Mouse (Mus musculus) hindbrain, embryonic 14.5 days (tissue): ENCODE data around the gene Klhl22. TPM values are rescaled to one million over a fixed set of nuclear protein-coding genes. Genes with fewer than 3 reads are reported as not detected.
A peak's percentile ranks its signal among the peaks of the same experiment; 100 is the strongest.

Experiments
- ATAC-seq: fragments of 200-750 bp; cut with Nextera tagmentation; 2 replicates; pipeline ENCODE4 v1.8.0; 2017; ENCODE audit warnings: moderate number of reproducible peaks, mild to moderate bottlenecking, moderate TSS enrichment, moderate library complexity; ENCODE audit not compliant: low FRiP score
- DNase-seq: peaks from one replicate; pipeline ENCODE4 v3.0.0-alpha.2; 2015; ENCODE audit warnings: low spot score
- H3K27ac ChIP-seq: fragments of 300-500 bp; sonication (generic); 2 replicates; pipeline ENCODE4 v1.5.1; 2014; ENCODE audit warnings: mild to moderate bottlenecking, moderate library complexity
- H3K27me3 ChIP-seq: fragments of 300-500 bp; sonication (generic); 2 replicates; pipeline ENCODE4 v1.6.1; 2014; ENCODE audit warnings: mild to moderate bottlenecking, low read length, mixed read lengths; ENCODE audit not compliant: control insufficient read depth, insufficient read depth
- H3K36me3 ChIP-seq: fragments of 300-500 bp; sonication (generic); replicated peaks from 2 replicates; pipeline ENCODE4 v1.6.1; 2014; ENCODE audit not compliant: control insufficient read depth, insufficient read depth
- H3K4me1 ChIP-seq: fragments of 300-500 bp; sonication (generic); replicated peaks from 2 replicates; pipeline ENCODE4 v1.6.1; 2014; ENCODE audit warnings: antibody characterized with exemption, low read length, mixed read lengths; ENCODE audit not compliant: control insufficient read depth, insufficient read depth
- H3K4me2 ChIP-seq: fragments of 300-500 bp; sonication (generic); replicated peaks from 2 replicates; pipeline ENCODE4 v1.6.1; 2014; ENCODE audit warnings: mild to moderate bottlenecking, moderate library complexity
- H3K4me3 ChIP-seq: fragments of 300-500 bp; sonication (generic); replicated peaks from 2 replicates; pipeline ENCODE4 v1.5.1; 2014; ENCODE audit warnings: mild to moderate bottlenecking, low read length
- H3K9ac ChIP-seq: fragments of 300-500 bp; sonication (generic); 2 replicates; pipeline ENCODE4 v1.6.1; 2014
- H3K9me3 ChIP-seq: fragments of 300-500 bp; sonication (generic); 2 replicates; pipeline ENCODE4 v1.6.1; 2016; ENCODE audit warnings: low read length; ENCODE audit not compliant: control insufficient read depth
- WGBS: fragments of 180-500 bp; shearing (Covaris S2); extraction: QIAGEN DNeasy Blood & Tissue Kit; methylation state at CpG from one replicate; pipeline ENCODE4 v1.1.7; 2014; 5-methylcytosine and 5-hydroxymethylcytosine counted together
- polyA plus RNA-seq: library from polyadenylated mRNA; unstranded; fragments of >200 nt; fragmentation: Nextera tagmentation; extraction: Ambion mirVana; gene quantifications from 2 replicates; pipeline ENCODE4 v1.2.1, GENCODE M21; 2014

The Klhl22 gene
- polyA plus RNA-seq: 82.1 and 96.0 TPM in 2 replicates

GRCm38 (mm10) chr16:17759344-17759773, at the start of gene Klhl22:
Klhl22 (plus strand) TSS chr16:17759618.
- 2% methylated on average over 22 of the region's 28 CpGs for WGBS
- H3K4me3 ChIP-seq: peak within 1 kb of the TSS; percentile 56
- ATAC-seq: peak; percentile 93
- peaks cover 5% of the 10 kb centered on the region; the same call in 1 of the 2 replicates for H3K36me3 ChIP-seq
- 0 out of 2 replicates have a peak, but pooled peaks cover 6% of the 10 kb centered on the region for H3K27me3 ChIP-seq
- peaks cover 14% of the 10 kb centered on the region for H3K4me1 ChIP-seq
- DNase-seq: peak; percentile 94
- peak within 1 kb of the TSS; percentile 85 for H3K9ac ChIP-seq
- H3K9me3 ChIP-seq: no peaks in the 10 kb centered on the region
- H3K27ac ChIP-seq: peak within 1 kb of the TSS; percentile 64
- peak within 1 kb of the TSS; percentile 75 for H3K4me2 ChIP-seq

- Histone ChIP-seq H3K36me3 (no peaks in the 10 kb centered on the region), H3K4me2 (no peak overlapping the region), H3K4me3 (no peak overlapping the region), H3K4me1 (peaks cover 13% of the 10 kb centered on the region), H3K27me3 (no peaks in the 10 kb centered on the region), H3K9me3 (no peaks in the 10 kb centered on the region), H3K27ac (no peak overlapping the region), H3K9ac (no peak overlapping the region)
- WGBS: 93% methylated on average over 1 of the region's 1 CpGs
- no peak for DNase-seq
- no peak for ATAC-seq
Observed at GRCm38 (mm10) chr16:17717791-17718190, 41.6 kb upstream of the Klhl22 start.

- Histone ChIP-seq H3K9ac (peak overlapping the region; percentile 89), H3K9me3 (no peaks in the 10 kb centered on the region), H3K4me2 (peak overlapping the region; percentile 94), H3K4me3 (peak overlapping the region; percentile 93), H3K27me3 (no peaks in the 10 kb centered on the region), H3K4me1 (peaks cover 13% of the 10 kb centered on the region), H3K36me3 (no peaks in the 10 kb centered on the region), H3K27ac (no peak overlapping the region)
- 69% methylated on average over 9 of the region's 9 CpGs for WGBS
- ATAC-seq (no peak), DNase-seq (no peak)
Observed at GRCm38 (mm10) chr16:17721114-17721808, 38.2 kb upstream of the Klhl22 start.

- ATAC-seq (no peak; the same call in 1 of the 2 replicates), DNase-seq (no peak)
- WGBS: 10% methylated on average over 10 of the region's 10 CpGs
- Histone ChIP-seq H3K4me3 (peak overlapping the region; percentile 93), H3K4me2 (peak overlapping the region; percentile 94), H3K27ac (peak overlapping the region; percentile 82), H3K27me3 (no peaks in the 10 kb centered on the region), H3K9me3 (no peaks in the 10 kb centered on the region), H3K4me1 (peaks cover 13% of the 10 kb centered on the region), H3K36me3 (no peaks in the 10 kb centered on the region), H3K9ac (peak overlapping the region; percentile 89)
Observed at GRCm38 (mm10) chr16:17721822-17722460, 37.5 kb upstream of the Klhl22 start.

- H3K4me3 ChIP-seq: peak overlapping the region; percentile 93
- H3K27me3 ChIP-seq: no peaks in the 10 kb centered on the region
- WGBS: 2% methylated on average over 44 of the region's 44 CpGs
- H3K36me3 ChIP-seq: no peaks in the 10 kb centered on the region
- H3K4me2 ChIP-seq: peak overlapping the region; percentile 94
- H3K9me3 ChIP-seq: no peaks in the 10 kb centered on the region
- ATAC-seq (peak; percentile 92), DNase-seq (peak; percentile 89)
- H3K27ac ChIP-seq: peak overlapping the region; percentile 82
- H3K9ac ChIP-seq: peak overlapping the region; percentile 89
- H3K4me1 ChIP-seq: peaks cover 13% of the 10 kb centered on the region
Observed at GRCm38 (mm10) chr16:17722461-17723324, 36.7 kb upstream of the Klhl22 start.

- 90% methylated on average over 1 of the region's 1 CpGs for WGBS
- no peaks in the 10 kb centered on the region for H3K27me3 ChIP-seq
- peak overlapping the region; percentile 93; the same call in 1 of the 2 replicates for H3K4me3 ChIP-seq
- DNase-seq: no peak
- no peak for ATAC-seq
- H3K4me1 ChIP-seq: peaks cover 13% of the 10 kb centered on the region
- H3K9me3 ChIP-seq: no peaks in the 10 kb centered on the region
- no peak overlapping the region for H3K27ac ChIP-seq
- no peak overlapping the region for H3K9ac ChIP-seq
- H3K36me3 ChIP-seq: no peaks in the 10 kb centered on the region
- H3K4me2 ChIP-seq: peak overlapping the region; percentile 94
Observed at GRCm38 (mm10) chr16:17723325-17723626, 36.1 kb upstream of the Klhl22 start.

GRCm38 (mm10) chr16:17724448-17724847, 35.0 kb upstream of the Klhl22 start:
- DNase-seq: no peak
- peaks cover 13% of the 10 kb centered on the region for H3K4me1 ChIP-seq
- no peak for ATAC-seq
- no peak overlapping the region for H3K4me2 ChIP-seq
- no peaks in the 10 kb centered on the region for H3K9me3 ChIP-seq
- H3K4me3 ChIP-seq: no peak overlapping the region
- no peaks in the 10 kb centered on the region for H3K27me3 ChIP-seq
- H3K27ac ChIP-seq: no peak overlapping the region
- no peak overlapping the region for H3K9ac ChIP-seq
- 97% methylated on average over 3 of the region's 3 CpGs for WGBS
- no peaks in the 10 kb centered on the region for H3K36me3 ChIP-seq

- no peak for ATAC-seq
- H3K9ac ChIP-seq: no peak overlapping the region; the same call in 1 of the 2 replicates
- WGBS: 14% methylated on average over 5 of the region's 5 CpGs
- peak; percentile 36 for DNase-seq
- no peaks in the 10 kb centered on the region for H3K27me3 ChIP-seq
- H3K36me3 ChIP-seq: no peaks in the 10 kb centered on the region
- no peaks in the 10 kb centered on the region for H3K4me1 ChIP-seq
- H3K4me2 ChIP-seq: peak overlapping the region; percentile 29; the same call in 1 of the 2 replicates
- H3K4me3 ChIP-seq: no peak overlapping the region
- H3K9me3 ChIP-seq: no peaks in the 10 kb centered on the region
- no peak overlapping the region for H3K27ac ChIP-seq
Observed at GRCm38 (mm10) chr16:17727179-17727861, 32.1 kb upstream of the Klhl22 start.
